In the genomic region with DNA sequence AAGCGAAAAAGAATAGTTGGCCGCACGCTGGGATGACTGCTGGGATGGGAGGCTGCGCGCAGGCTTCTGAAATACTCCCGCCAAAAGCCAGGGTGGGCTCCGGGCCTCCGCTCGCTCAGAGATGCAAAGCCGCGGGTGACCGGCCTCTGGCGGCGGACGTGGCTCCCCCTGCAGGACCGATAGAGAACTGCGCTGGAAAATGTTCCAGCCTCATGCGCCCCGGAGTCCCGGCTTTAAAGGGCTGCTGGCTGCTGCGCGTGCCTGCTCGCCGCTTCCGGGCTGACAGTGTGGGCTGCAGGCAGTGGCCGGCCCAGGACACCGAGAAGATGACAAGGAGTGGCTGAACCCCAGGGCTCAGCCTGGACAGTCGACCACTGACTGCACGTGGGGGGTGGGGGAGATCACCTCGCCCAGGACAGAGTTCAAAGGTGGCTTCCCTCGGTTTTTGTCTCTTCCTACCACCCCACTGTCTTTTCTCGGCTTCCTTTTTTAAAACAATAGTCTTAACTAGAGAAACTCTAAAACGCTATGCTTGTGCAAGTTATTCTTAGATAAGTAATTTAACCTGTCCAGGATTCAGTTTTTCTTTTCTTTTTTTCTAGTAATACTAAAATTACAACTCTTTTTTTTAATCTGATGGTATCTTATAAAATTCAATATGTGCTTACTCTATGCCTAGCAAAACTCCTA, we compare ENCODE assay signal across 8 mouse cellular contexts. TPM values are rescaled to one million over a fixed set of nuclear protein-coding genes. Genes with fewer than 3 reads are reported as not detected.
DNase-seq lines count a peak whose midpoint lies in the region; ATAC-seq and TF ChIP-seq lines count a peak whose summit lies in the region.

No protein-coding gene starts in this region.

- DNase-seq in brain, adult 2 months (ENCODE audit: low read depth, low spot score), result peak; percentile 84
- peak; percentile 95 for DNase-seq in heart, embryonic 10.5 days (ENCODE audit: low spot score)
- DNase-seq in midbrain, postnatal 0 days (ENCODE audit: low spot score), result peak; percentile 84
- peak; percentile 86 to 88 for DNase-seq in spleen, postnatal 10 days (ENCODE audit: low spot score in 2 of 2)

- no peaks in the 10 kb centered on the region for H3K27me3 ChIP-seq in C2C12 (ENCODE audit: control insufficient read depth, insufficient read depth, insufficient read length)
- peaks cover 51% of the 10 kb centered on the region for H3K27me3 ChIP-seq in heart, embryonic 10.5 days (ENCODE audit: insufficient read depth, poor library complexity, severe bottlenecking)
- H3K27me3 ChIP-seq in kidney, embryonic 15.5 days, result peaks cover 56% of the 10 kb centered on the region
- peaks cover 34% of the 10 kb centered on the region for H3K27me3 ChIP-seq in limb, embryonic 15.5 days
- H3K27me3 ChIP-seq in midbrain, postnatal 0 days (ENCODE audit: insufficient read depth, low read length), result peaks cover 16% of the 10 kb centered on the region

- no peaks in the 10 kb centered on the region for H3K36me3 ChIP-seq in C2C12 (ENCODE audit: control insufficient read depth, insufficient read depth)
- H3K36me3 ChIP-seq in heart, embryonic 10.5 days, result no peaks in the 10 kb centered on the region
- no peaks in the 10 kb centered on the region for H3K36me3 ChIP-seq in kidney, embryonic 15.5 days
- no peaks in the 10 kb centered on the region for H3K36me3 ChIP-seq in limb, embryonic 15.5 days
- no peaks in the 10 kb centered on the region for H3K36me3 ChIP-seq in midbrain, postnatal 0 days (ENCODE audit: insufficient read depth, low read length)

- no peaks in the 10 kb centered on the region for H3K79me3 ChIP-seq in C2C12 (ENCODE audit: low read depth)

- H3K4me3 ChIP-seq in C2C12 (ENCODE audit: insufficient read depth, poor library complexity, severe bottlenecking), result peak overlapping the region; percentile 19
- H3K4me3 ChIP-seq in embryonic fibroblast, embryonic 13.5 days (ENCODE audit: insufficient read depth, low read length), result peak overlapping the region; percentile 21; the same call in 1 of the 2 replicates
- H3K4me3 ChIP-seq in heart, embryonic 10.5 days, result peak overlapping the region; percentile 49
- peak overlapping the region; percentile 36 for H3K4me3 ChIP-seq in kidney, embryonic 15.5 days (replicated peaks)
- H3K4me3 ChIP-seq in limb, embryonic 15.5 days, result peak overlapping the region; percentile 38
- H3K4me3 ChIP-seq in midbrain, postnatal 0 days (ENCODE audit: low read depth, low read length), result peak overlapping the region; percentile 39

- TF ChIP-seq POLR2A in embryonic fibroblast, embryonic 13.5 days (IDR thresholded peaks at IDR 0.05; ENCODE audit: low read depth, low read length), result peak; percentile 67

- 1% methylated on average over 33 of the region's 33 CpGs for WGBS in heart, embryonic 10.5 days
- WGBS in kidney, embryonic 15.5 days, result under 1% methylated on average over 33 of the region's 33 CpGs
- WGBS in limb, embryonic 15.5 days, result under 1% methylated on average over 33 of the region's 33 CpGs
- 1% methylated on average over 33 of the region's 33 CpGs for WGBS in midbrain, postnatal 0 days

- H3K79me2 ChIP-seq in C2C12 (ENCODE audit: control insufficient read depth, insufficient read depth), result no peaks in the 10 kb centered on the region

- H3K9me3 ChIP-seq in heart, embryonic 10.5 days, result no peaks in the 10 kb centered on the region
- H3K9me3 ChIP-seq in kidney, embryonic 15.5 days (replicated peaks), result no peaks in the 10 kb centered on the region
- H3K9me3 ChIP-seq in limb, embryonic 15.5 days, result no peaks in the 10 kb centered on the region
- H3K9me3 ChIP-seq in midbrain, postnatal 0 days (ENCODE audit: low read length), result no peaks in the 10 kb centered on the region

- peak overlapping the region; percentile 42 for H3ac ChIP-seq in C2C12 (ENCODE audit: control insufficient read depth, insufficient read length, low read depth)

- peak overlapping the region; percentile 64 for H3K4me2 ChIP-seq in kidney, embryonic 15.5 days
- peak overlapping the region; percentile 77 for H3K4me2 ChIP-seq in limb, embryonic 15.5 days
- peak overlapping the region; percentile 89 for H3K4me2 ChIP-seq in midbrain, postnatal 0 days (ENCODE audit: low read depth, low read length, poor library complexity, severe bottlenecking)

- 0 out of 2 replicates have a peak, but pooled peaks cover 9% of the 10 kb centered on the region for H3K4me1 ChIP-seq in embryonic fibroblast, embryonic 13.5 days (ENCODE audit: control insufficient read depth, insufficient read depth, low read length)
- peaks cover 18% of the 10 kb centered on the region for H3K4me1 ChIP-seq in heart, embryonic 10.5 days
- peaks cover 21% of the 10 kb centered on the region for H3K4me1 ChIP-seq in kidney, embryonic 15.5 days
- peaks cover 15% of the 10 kb centered on the region for H3K4me1 ChIP-seq in limb, embryonic 15.5 days
- 0 out of 2 replicates have a peak, but pooled peaks cover 3% of the 10 kb centered on the region for H3K4me1 ChIP-seq in midbrain, postnatal 0 days (ENCODE audit: insufficient read depth, low read length)

- TF ChIP-seq CTCF in C2C12 (IDR thresholded peaks at IDR 0.05; ENCODE audit: control insufficient read depth, insufficient read depth, insufficient read length), result peak; percentile 75
- TF ChIP-seq CTCF in embryonic fibroblast, embryonic 13.5 days (IDR thresholded peaks at IDR 0.05; ENCODE audit: borderline replicate concordance, insufficient read depth, low read length), result peak; percentile 18; the same call in 1 of the 2 replicates
- TF ChIP-seq CTCF in midbrain, postnatal 0 days (IDR thresholded peaks at IDR 0.05), result peak; percentile 91

- peak; percentile 86 for ATAC-seq in kidney, embryonic 15.5 days (replicated peaks; ENCODE audit: low FRiP score)
- ATAC-seq in limb, embryonic 15.5 days (ENCODE audit: insufficient number of reproducible peaks, low FRiP score, low TSS enrichment, low read depth), result peak; percentile 33; the same call in 1 of the 2 replicates
- ATAC-seq in midbrain, postnatal 0 days (ENCODE audit: low FRiP score), result peak; percentile 59

- H3K9ac ChIP-seq in kidney, embryonic 15.5 days, result peak overlapping the region; percentile 8; the same call in 1 of the 2 replicates
- H3K9ac ChIP-seq in limb, embryonic 15.5 days, result no peak overlapping the region
- H3K9ac ChIP-seq in midbrain, postnatal 0 days (replicated peaks; ENCODE audit: low read length, poor library complexity, severe bottlenecking), result peak overlapping the region; percentile 39

- H3K27ac ChIP-seq in embryonic fibroblast, embryonic 13.5 days (ENCODE audit: insufficient read depth, low read length), result no peak overlapping the region
- peak overlapping the region; percentile 77 for H3K27ac ChIP-seq in heart, embryonic 10.5 days
- no peak overlapping the region for H3K27ac ChIP-seq in kidney, embryonic 15.5 days
- no peak overlapping the region for H3K27ac ChIP-seq in limb, embryonic 15.5 days
- H3K27ac ChIP-seq in midbrain, postnatal 0 days (ENCODE audit: low read depth, low read length), result no peak overlapping the region

TF ChIP-seq in C2C12, 6 proteins besides CTCF, POLR2A, EP300 and RAD21:
- TF ChIP-seq USF1 (IDR thresholded peaks at IDR 0.05; ENCODE audit: low read depth), result no peak
- TF ChIP-seq MAX (IDR thresholded peaks at IDR 0.05), result peak; percentile 76

RNA-seq across cellular contexts. Expression of a gene that starts 46.5 kb away (rescaled TPM):
- 21.3 TPM for polyA plus RNA-seq in C2C12 (2012; fragmentation: generic; extraction: Trizol)
- 44.8 and 46.0 TPM in 2 replicates for polyA plus RNA-seq in embryonic fibroblast, embryonic 13.5 days (2011; ENCODE audit: insufficient read length, low read depth, missing spikeins)
- 18.8 and 20.1 TPM in 2 replicates for polyA plus RNA-seq in heart, embryonic 10.5 days (2016; fragmentation: Nextera tagmentation; extraction: Ambion mirVana)
- 25.9 and 28.4 TPM in 2 replicates for polyA plus RNA-seq in kidney, embryonic 15.5 days (2015; fragmentation: Nextera tagmentation; extraction: Ambion mirVana)
- 41.2 and 47.0 TPM in 2 replicates for polyA plus RNA-seq in limb, embryonic 15.5 days (2015; fragmentation: Nextera tagmentation; extraction: Ambion mirVana)
- 4.9 TPM in 2 replicates for total RNA-seq in midbrain, postnatal 0 days (2014; rRNA removed)
- 3.0 and 3.1 TPM in 2 replicates for polyA plus RNA-seq in midbrain, postnatal 0 days (2015; fragmentation: Nextera tagmentation; extraction: Ambion mirVana)

RNA-seq across cellular contexts. Expression of a gene that starts 56.4 kb away (rescaled TPM):
- polyA plus RNA-seq in C2C12 (2012; fragmentation: generic; extraction: Trizol), result 9.3 TPM
- 12.1 and 12.7 TPM in 2 replicates for polyA plus RNA-seq in embryonic fibroblast, embryonic 13.5 days (2011; ENCODE audit: insufficient read length, low read depth, missing spikeins)
- polyA plus RNA-seq in heart, embryonic 10.5 days (2016; fragmentation: Nextera tagmentation; extraction: Ambion mirVana), result 16.3 and 18.5 TPM in 2 replicates
- 21.8 and 23.3 TPM in 2 replicates for polyA plus RNA-seq in kidney, embryonic 15.5 days (2015; fragmentation: Nextera tagmentation; extraction: Ambion mirVana)
- 24.1 and 26.8 TPM in 2 replicates for polyA plus RNA-seq in limb, embryonic 15.5 days (2015; fragmentation: Nextera tagmentation; extraction: Ambion mirVana)
- 26.5 and 44.7 TPM in 2 replicates for total RNA-seq in midbrain, postnatal 0 days (2014; rRNA removed)
- polyA plus RNA-seq in midbrain, postnatal 0 days (2015; fragmentation: Nextera tagmentation; extraction: Ambion mirVana), result 49.4 and 51.8 TPM in 2 replicates

Comparison
In these comparisons a context has a peak if more than half of its experiments do, and no peak if none do; other contexts are left out.
1. CTCF ChIP-seq: peak in every context shown above with its lines; median percentile 91 in midbrain, postnatal 0 days; 75 in C2C12; 18 in embryonic fibroblast, embryonic 13.5 days.
2. ATAC-seq: peak in every context shown above with its lines; median percentile 86 in kidney, embryonic 15.5 days; 59 in midbrain, postnatal 0 days; 33 in limb, embryonic 15.5 days.